Mouse (Mus musculus) fibroblast of lung, adult 2 months (primary cell): ENCODE results near the gene Nkx2-3.

ENCODE experiments used
- DNase-seq: peaks from one replicate; pipeline ENCODE4 v3.0.0-alpha.2; 2011; ENCODE audit warnings: low read depth

The Nkx2-3 gene

GRCm38 (mm10) chr19:43612051-43612450 is at the start of gene Nkx2-3:
Gene Nkx2-3, plus strand, starts transcription at chr19:43612325.
- no peak for DNase-seq

DNA sequence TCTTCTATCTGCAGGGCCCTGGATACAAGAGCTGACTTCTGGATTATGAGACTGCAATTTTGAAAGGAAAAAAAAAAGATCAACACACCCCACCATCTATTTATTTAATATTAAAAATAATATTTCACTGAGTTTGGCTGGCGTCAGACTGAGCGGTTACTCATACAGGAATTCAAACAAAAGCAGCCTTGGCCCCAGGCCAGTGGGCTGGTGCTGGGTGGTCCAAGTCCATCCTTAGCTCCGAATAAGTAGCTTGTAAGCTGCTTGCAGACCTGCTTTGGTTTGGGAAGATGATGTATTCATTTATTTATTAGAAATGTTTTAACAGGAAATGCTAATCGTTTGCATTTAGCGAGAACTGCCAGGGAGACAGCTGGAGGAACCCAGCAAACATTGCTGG is 49.0 kb upstream of the Nkx2-3 start:
- no peak for DNase-seq

GRCm38 (mm10) chr19:43568298-43568697 is 43.8 kb upstream of the Nkx2-3 start:
- no peak for DNase-seq

- no peak for DNase-seq
Observed at GRCm38 (mm10) chr19:43569133-43569532, 43.0 kb upstream of the Nkx2-3 start.

GRCm38 (mm10) chr19:43570831-43571790 is 41.0 kb upstream of the Nkx2-3 start:
- peak; percentile 42 for DNase-seq

DNA sequence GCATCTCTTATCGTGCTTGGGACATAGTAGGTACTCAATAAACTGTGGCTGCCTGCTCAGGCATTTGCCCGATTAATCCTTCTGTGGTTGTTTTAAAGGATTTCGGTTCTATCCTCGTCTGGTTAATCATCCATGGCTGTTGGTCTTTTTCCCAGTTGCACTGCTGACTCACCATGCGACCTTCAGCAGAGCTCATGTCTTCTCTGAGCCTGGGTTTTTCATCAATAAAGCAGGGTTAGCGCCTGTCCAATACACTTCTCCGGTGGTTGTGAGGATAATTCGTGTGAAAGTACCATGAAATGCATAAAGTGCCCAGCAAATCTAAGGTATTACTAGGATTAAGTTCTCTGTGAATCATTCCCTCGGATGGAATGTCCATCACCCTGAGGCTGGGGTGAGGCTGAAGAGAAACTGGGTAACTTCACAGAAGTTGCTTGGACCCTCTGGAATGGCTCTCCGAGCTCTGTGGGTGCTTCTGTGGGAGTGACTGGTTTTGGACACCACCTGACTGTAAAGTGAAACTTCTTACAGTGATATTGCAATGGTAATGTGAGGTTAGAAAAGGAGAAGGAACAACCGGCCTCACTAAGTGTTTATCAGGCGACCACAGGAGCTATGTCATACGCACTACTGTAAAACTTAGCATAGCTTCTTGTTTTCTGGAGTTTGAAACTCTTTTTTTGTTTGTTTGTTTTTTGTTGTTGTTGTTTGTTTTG is 32.9 kb upstream of the Nkx2-3 start:
- no peak for DNase-seq

- no peak for DNase-seq
Observed at GRCm38 (mm10) chr19:43581185-43581584, 30.9 kb upstream of the Nkx2-3 start.

DNA sequence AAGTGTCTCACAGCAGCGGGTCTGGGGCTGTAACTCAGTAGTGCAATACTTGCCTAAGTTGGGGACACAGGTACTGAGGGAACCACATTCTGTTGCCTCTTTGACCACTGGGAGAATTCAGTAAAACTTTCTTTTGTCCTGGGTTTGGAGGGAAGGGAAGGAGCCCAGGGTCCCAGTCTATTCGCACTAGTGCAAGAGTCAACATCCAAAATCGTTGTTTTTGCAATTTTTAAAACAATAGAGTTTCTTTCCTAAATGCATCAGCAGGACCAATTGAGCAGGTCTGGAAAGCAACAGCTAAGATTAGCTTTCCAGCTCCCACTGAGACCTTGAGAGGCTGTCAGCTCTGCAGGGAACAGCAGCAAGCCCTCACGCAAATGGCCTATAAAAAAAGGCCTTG is 28.9 kb upstream of the Nkx2-3 start:
- DNase-seq: no peak

DNA sequence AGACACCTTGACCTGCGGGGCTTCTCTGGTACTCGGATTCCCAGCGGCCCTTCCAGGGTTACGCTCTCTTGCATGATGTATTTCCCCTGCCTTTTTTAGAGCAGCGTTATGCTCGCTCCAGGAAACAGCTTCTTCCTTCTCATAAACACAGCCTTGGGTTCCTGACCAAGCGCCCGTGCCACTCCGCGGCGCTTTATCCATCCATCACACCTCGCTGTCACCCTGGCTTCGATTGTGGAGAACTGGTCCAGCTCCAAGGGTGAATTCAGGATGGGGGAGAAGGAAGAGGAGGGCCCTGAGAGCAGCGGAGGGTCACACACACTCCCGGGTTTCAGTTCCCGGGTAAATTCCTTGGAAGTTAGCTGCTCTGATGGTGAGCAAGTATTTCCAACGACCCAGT is 28.5 kb upstream of the Nkx2-3 start:
- DNase-seq: no peak

DNA sequence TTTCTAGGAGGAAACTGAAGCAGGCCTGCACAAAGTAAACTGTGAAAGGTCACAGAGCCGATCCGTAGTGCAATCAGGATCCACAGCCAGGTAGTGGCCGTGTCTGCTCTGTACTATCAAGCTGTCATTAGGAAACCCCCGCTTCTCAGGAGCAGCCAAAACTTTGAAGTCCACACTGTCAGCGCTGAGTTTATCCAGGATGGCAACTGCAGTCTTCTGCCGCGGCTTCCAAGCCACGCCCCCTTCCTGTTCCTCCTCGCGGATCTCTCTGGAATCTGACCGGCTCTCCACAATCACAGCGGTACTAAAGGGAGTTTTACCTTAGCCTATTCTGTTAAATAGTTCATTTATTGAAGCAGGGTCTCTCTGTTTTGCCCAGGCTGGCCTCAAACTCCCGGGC is 27.3 kb upstream of the Nkx2-3 start:
- no peak for DNase-seq

DNA sequence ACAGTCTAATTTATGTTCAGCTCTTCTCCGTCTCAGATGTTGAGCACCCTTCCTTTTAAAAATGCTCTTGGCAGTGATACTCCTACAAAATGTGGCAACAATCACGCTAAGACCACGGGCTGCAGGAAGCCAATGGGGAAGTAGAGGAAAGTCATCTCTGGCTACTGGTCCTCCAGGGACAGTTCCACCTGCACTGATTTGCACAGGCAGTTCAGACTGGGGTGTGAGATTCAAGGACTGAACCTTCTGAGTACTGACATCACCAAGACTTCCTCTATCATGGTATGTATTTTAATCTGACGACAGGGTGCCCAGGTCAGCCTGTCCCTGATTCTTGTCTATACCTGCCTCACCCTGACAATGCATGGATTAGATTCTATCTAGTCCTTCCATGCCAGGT is 20.1 kb upstream of the Nkx2-3 start:
- DNase-seq: no peak

- no peak for DNase-seq
Observed at GRCm38 (mm10) chr19:43596981-43597380, 15.1 kb upstream of the Nkx2-3 start.

- no peak for DNase-seq
Observed at GRCm38 (mm10) chr19:43598741-43599660, 13.1 kb upstream of the Nkx2-3 start.

GRCm38 (mm10) chr19:43599776-43600544 is 12.2 kb upstream of the Nkx2-3 start:
- no peak for DNase-seq

- DNase-seq: no peak
Observed at GRCm38 (mm10) chr19:43600545-43601331, 11.4 kb upstream of the Nkx2-3 start.

GRCm38 (mm10) chr19:43601440-43601839 is 10.7 kb upstream of the Nkx2-3 start:
- no peak for DNase-seq

DNA sequence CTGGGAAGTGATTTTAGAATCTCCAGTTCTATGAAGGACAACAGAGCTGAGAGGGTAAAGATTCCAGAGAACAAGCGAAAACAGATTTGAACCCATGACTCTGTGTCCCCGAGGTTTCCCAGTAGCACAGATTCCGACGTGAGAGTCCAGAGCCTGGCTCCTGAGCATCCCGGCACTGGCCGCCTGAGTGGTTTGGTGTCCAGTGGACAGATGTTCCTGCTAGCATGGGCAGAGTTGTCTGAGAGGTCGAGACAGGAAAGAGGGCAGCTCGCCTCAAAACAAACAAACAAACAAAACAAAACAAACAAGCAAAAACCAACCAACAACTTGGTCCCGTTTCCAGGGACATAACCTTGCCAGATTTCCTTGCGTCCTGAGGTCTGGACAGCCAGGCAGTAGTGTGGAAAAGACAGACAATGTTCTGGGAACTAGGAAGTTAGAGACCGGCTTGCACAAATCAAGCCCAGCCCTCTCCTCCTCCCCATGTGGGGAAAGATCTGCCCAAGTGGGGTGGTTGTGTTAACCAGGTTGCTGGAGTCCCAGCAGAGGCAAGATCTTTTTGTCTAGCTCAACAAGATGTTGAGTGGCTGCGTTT is 10.0 kb upstream of the Nkx2-3 start:
- no peak for DNase-seq

DNA sequence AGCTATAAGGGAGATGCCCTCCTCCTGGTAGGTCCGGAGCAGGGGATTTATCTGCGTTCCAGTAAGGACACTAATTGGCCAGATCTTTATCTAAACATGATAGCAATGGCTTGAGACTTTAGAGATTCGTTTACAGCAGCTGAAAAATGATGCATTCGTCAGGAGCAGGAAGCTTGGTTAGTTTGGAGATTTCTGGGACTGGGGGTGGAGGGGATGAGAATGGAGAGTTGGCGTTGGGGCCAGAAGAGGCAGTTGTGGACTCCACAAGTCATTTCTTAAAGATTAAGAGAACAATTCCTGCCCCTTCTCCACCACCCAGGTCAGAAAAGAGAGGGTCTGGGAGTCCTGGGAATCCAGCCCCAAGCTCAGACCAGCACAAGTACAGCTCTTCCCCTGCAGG is 8.6 kb upstream of the Nkx2-3 start:
- no peak for DNase-seq

DNA sequence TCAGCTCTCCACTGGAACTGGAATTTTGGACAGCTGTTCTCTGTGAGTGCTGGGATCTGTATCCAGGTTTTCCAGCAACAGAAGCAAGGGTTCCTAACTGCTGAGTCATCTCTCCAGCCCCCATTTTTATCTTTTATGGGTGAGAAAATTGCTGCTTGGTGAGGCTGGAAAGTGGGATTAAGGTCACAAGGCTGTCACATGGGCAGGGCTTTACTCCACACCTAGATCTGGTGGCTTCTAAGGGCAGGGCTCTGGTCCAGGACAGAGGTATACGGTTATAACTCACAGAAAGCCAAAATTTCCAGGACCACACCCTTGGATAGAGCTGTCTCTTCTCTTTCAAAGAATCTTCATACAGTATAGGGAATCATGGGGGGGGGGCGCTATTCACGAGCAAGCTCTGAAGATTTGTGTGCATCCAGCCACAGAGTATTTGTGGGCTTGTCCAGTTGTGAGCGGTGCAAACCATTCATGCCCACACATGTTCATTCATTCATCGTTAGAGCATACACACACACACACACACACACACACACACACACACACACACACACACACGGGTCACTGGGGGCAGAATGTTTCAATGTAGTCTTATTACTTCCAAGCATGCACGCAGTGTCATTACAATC is 7.5 kb upstream of the Nkx2-3 start:
- DNase-seq: no peak
